Mouse (Mus musculus) heart, embryonic 10.5 days (tissue): ENCODE measurements around the gene Slc22a3. TPM values are rescaled to one million over a fixed set of nuclear protein-coding genes. Genes with fewer than 3 reads are reported as not detected.

Source experiments
- DNase-seq: peaks from one replicate; pipeline ENCODE4 v3.0.0-alpha.2; 2017; ENCODE audit warnings: low spot score
- H3K27ac ChIP-seq: fragments of 300-500 bp; sonication (generic); 2 replicates; pipeline ENCODE4 v1.5.1; 2016; ENCODE audit warnings: mild to moderate bottlenecking
- H3K27me3 ChIP-seq: fragments of 300-500 bp; sonication (generic); 2 replicates; pipeline ENCODE4 v1.6.1; 2016; ENCODE audit warnings: mild to moderate bottlenecking; ENCODE audit not compliant: poor library complexity, insufficient read depth, severe bottlenecking
- H3K36me3 ChIP-seq: fragments of 300-500 bp; sonication (generic); 2 replicates; pipeline ENCODE4 v1.6.1; 2016; ENCODE audit warnings: mild to moderate bottlenecking, moderate library complexity
- H3K4me1 ChIP-seq: fragments of 300-500 bp; sonication (generic); 2 replicates; pipeline ENCODE4 v1.6.1; 2016; ENCODE audit warnings: mild to moderate bottlenecking
- H3K4me3 ChIP-seq: fragments of 300-500 bp; sonication (generic); 2 replicates; pipeline ENCODE4 v1.5.1; 2016; ENCODE audit warnings: mild to moderate bottlenecking, moderate library complexity
- H3K9me3 ChIP-seq: fragments of 300-500 bp; sonication (generic); 2 replicates; pipeline ENCODE4 v1.6.1; 2016; ENCODE audit warnings: mild to moderate bottlenecking, moderate library complexity
- WGBS: fragments of 180-500 bp; shearing (Covaris S2); methylation state at CpG from one replicate; pipeline ENCODE4 v1.1.7; 2016; 5-methylcytosine and 5-hydroxymethylcytosine counted together
- polyA plus RNA-seq: library from polyadenylated mRNA; unstranded; fragments of >200 nt; fragmentation: Nextera tagmentation; extraction: Ambion mirVana; gene quantifications from 2 replicates; pipeline ENCODE4 v1.2.1, GENCODE M21; 2016

The Slc22a3 gene
- polyA plus RNA-seq: 0.32 and 0.74 TPM in 2 replicates

- 19% methylated on average over 14 of the region's 14 CpGs for WGBS
- H3K36me3 ChIP-seq: no peaks in the 10 kb centered on the region
These were observed at the start of gene Slc22a3 for GRCm38 (mm10) chr17:12507654-12508204. Slc22a3 (minus strand) TSS chr17:12507704.

GRCm38 (mm10) chr17:12534353-12535145 is 27.0 kb upstream of the Slc22a3 start:
- Histone ChIP-seq H3K4me1 (peaks cover 25% of the 10 kb centered on the region), H3K27ac (no peak overlapping the region), H3K4me3 (no peak overlapping the region), H3K27me3 (0 out of 2 replicates have a peak, but pooled peaks cover 7% of the 10 kb centered on the region), H3K9me3 (no peaks in the 10 kb centered on the region), H3K36me3 (no peaks in the 10 kb centered on the region)
- WGBS: 60% methylated on average over 13 of the region's 13 CpGs
- no peak for DNase-seq

More at GRCm38 (mm10) chr17:12507654-12508204, at the start of gene Slc22a3:
- peak within 1 kb of the TSS; percentile 52; the same call in 1 of the 2 replicates for H3K27ac ChIP-seq
- H3K4me1 ChIP-seq: peaks cover 15% of the 10 kb centered on the region
- no peak for DNase-seq
- H3K4me3 ChIP-seq: peak within 1 kb of the TSS; percentile 63
- no peaks in the 10 kb centered on the region for H3K9me3 ChIP-seq
- peaks cover 83% of the 10 kb centered on the region for H3K27me3 ChIP-seq

GRCm38 (mm10) chr17:12532115-12532514 is 24.6 kb upstream of the Slc22a3 start:
- no peaks in the 10 kb centered on the region for H3K9me3 ChIP-seq
- 0 out of 2 replicates have a peak, but pooled peaks cover 7% of the 10 kb centered on the region for H3K27me3 ChIP-seq
- H3K27ac ChIP-seq: no peak overlapping the region
- 41% methylated on average over 5 of the region's 5 CpGs for WGBS
- H3K4me3 ChIP-seq: no peak overlapping the region
- H3K36me3 ChIP-seq: no peaks in the 10 kb centered on the region
- peaks cover 26% of the 10 kb centered on the region for H3K4me1 ChIP-seq
- no peak for DNase-seq

- H3K36me3 ChIP-seq: no peaks in the 10 kb centered on the region
- WGBS: 27% methylated on average over 6 of the region's 6 CpGs
- 0 out of 2 replicates have a peak, but pooled peaks cover 7% of the 10 kb centered on the region for H3K27me3 ChIP-seq
- DNase-seq: no peak
- no peak overlapping the region for H3K4me3 ChIP-seq
- H3K9me3 ChIP-seq: no peaks in the 10 kb centered on the region
- H3K4me1 ChIP-seq: peaks cover 26% of the 10 kb centered on the region
- peak overlapping the region; percentile 75 for H3K27ac ChIP-seq
These were observed 22.6 kb upstream of the Slc22a3 start for GRCm38 (mm10) chr17:12530081-12530480.

GRCm38 (mm10) chr17:12529384-12529985 is 22.0 kb upstream of the Slc22a3 start:
- WGBS: 35% methylated on average over 4 of the region's 4 CpGs
- Histone ChIP-seq H3K27me3 (0 out of 2 replicates have a peak, but pooled peaks cover 7% of the 10 kb centered on the region), H3K4me3 (no peak overlapping the region), H3K4me1 (peaks cover 26% of the 10 kb centered on the region), H3K36me3 (no peaks in the 10 kb centered on the region), H3K27ac (peak overlapping the region; percentile 75), H3K9me3 (no peaks in the 10 kb centered on the region)
- no peak for DNase-seq

- no peaks in the 10 kb centered on the region for H3K36me3 ChIP-seq
- no peak overlapping the region for H3K4me3 ChIP-seq
- DNase-seq: no peak
- no peaks in the 10 kb centered on the region for H3K9me3 ChIP-seq
- 71% methylated on average over 2 of the region's 2 CpGs for WGBS
- no peak overlapping the region for H3K27ac ChIP-seq
- H3K27me3 ChIP-seq: peaks cover 23% of the 10 kb centered on the region; the same call in 1 of the 2 replicates
- H3K4me1 ChIP-seq: no peaks in the 10 kb centered on the region
These were observed 11.6 kb upstream of the Slc22a3 start for GRCm38 (mm10) chr17:12519089-12519488.

- no peaks in the 10 kb centered on the region for H3K9me3 ChIP-seq
- H3K4me1 ChIP-seq: no peaks in the 10 kb centered on the region
- H3K4me3 ChIP-seq: no peak overlapping the region
- DNase-seq: no peak
- H3K36me3 ChIP-seq: no peaks in the 10 kb centered on the region
- no peak overlapping the region for H3K27ac ChIP-seq
- WGBS: 80% methylated on average over 6 of the region's 6 CpGs
- H3K27me3 ChIP-seq: peaks cover 23% of the 10 kb centered on the region; the same call in 1 of the 2 replicates
These were observed 10.7 kb upstream of the Slc22a3 start for GRCm38 (mm10) chr17:12518194-12518593.

- Histone ChIP-seq H3K4me3 (no peak overlapping the region), H3K36me3 (no peaks in the 10 kb centered on the region), H3K27me3 (peaks cover 45% of the 10 kb centered on the region), H3K27ac (no peak overlapping the region), H3K9me3 (no peaks in the 10 kb centered on the region), H3K4me1 (no peaks in the 10 kb centered on the region)
- WGBS: 80% methylated on average over 5 of the region's 5 CpGs
- no peak for DNase-seq
These were observed 6.5 kb upstream of the Slc22a3 start for GRCm38 (mm10) chr17:12513997-12514396.

- WGBS: 63% methylated on average over 9 of the region's 9 CpGs
- H3K4me3 ChIP-seq: no peak overlapping the region
- DNase-seq: no peak
These were observed 5.8 kb upstream of the Slc22a3 start for GRCm38 (mm10) chr17:12513107-12513923.

GRCm38 (mm10) chr17:12511193-12511592 is 3.7 kb upstream of the Slc22a3 start:
- DNase-seq: no peak
- Histone ChIP-seq H3K27me3 (peaks cover 52% of the 10 kb centered on the region), H3K9me3 (no peaks in the 10 kb centered on the region), H3K27ac (no peak overlapping the region), H3K4me1 (peaks cover 15% of the 10 kb centered on the region), H3K36me3 (no peaks in the 10 kb centered on the region), H3K4me3 (no peak overlapping the region)
- 56% methylated on average over 3 of the region's 3 CpGs for WGBS

More at GRCm38 (mm10) chr17:12513107-12513923, 5.8 kb upstream of the Slc22a3 start:
- no peaks in the 10 kb centered on the region for H3K36me3 ChIP-seq
- no peaks in the 10 kb centered on the region for H3K9me3 ChIP-seq
- H3K27ac ChIP-seq: no peak overlapping the region
- peaks cover 48% of the 10 kb centered on the region for H3K27me3 ChIP-seq
- no peaks in the 10 kb centered on the region for H3K4me1 ChIP-seq

- Histone ChIP-seq H3K27me3 (peaks cover 77% of the 10 kb centered on the region), H3K4me1 (peaks cover 15% of the 10 kb centered on the region), H3K4me3 (no peak overlapping the region), H3K36me3 (no peaks in the 10 kb centered on the region), H3K27ac (no peak overlapping the region), H3K9me3 (no peaks in the 10 kb centered on the region)
- DNase-seq: no peak
- 37% methylated on average over 7 of the region's 7 CpGs for WGBS
These were observed 872 bp upstream of the Slc22a3 start for GRCm38 (mm10) chr17:12508376-12508775.

GRCm38 (mm10) chr17:12506903-12507563 is 471 bp downstream of the Slc22a3 start:
- no peak for DNase-seq
- H3K4me3 ChIP-seq: peak overlapping the region; percentile 63
- no peaks in the 10 kb centered on the region for H3K9me3 ChIP-seq
- under 1% methylated on average over 63 of the region's 65 CpGs for WGBS
- H3K4me1 ChIP-seq: peaks cover 15% of the 10 kb centered on the region
- H3K36me3 ChIP-seq: no peaks in the 10 kb centered on the region
- peak overlapping the region; percentile 52; the same call in 1 of the 2 replicates for H3K27ac ChIP-seq
- H3K27me3 ChIP-seq: peaks cover 77% of the 10 kb centered on the region
